Mouse (Mus musculus): Measurements from ENCODE around the gene Pttg1ip. TPM values are rescaled to one million over a fixed set of nuclear protein-coding genes. Genes with fewer than 3 reads are reported as not detected.

Pttg1ip gene
- polyA plus RNA-seq (2015; fragmentation: Illumina TruSeq; extraction: RNeasy Lipid Tissue Mini Kit (QIAGEN cat#74804); ENCODE audit: low read depth, low replicate concordance): 81.4 TPM

GRCm38 (mm10) chr10:77581408-77582284 lies at the start of gene Pttg1ip:
TSS of gene Pttg1ip (plus strand) at chr10:77581720.

DNA sequence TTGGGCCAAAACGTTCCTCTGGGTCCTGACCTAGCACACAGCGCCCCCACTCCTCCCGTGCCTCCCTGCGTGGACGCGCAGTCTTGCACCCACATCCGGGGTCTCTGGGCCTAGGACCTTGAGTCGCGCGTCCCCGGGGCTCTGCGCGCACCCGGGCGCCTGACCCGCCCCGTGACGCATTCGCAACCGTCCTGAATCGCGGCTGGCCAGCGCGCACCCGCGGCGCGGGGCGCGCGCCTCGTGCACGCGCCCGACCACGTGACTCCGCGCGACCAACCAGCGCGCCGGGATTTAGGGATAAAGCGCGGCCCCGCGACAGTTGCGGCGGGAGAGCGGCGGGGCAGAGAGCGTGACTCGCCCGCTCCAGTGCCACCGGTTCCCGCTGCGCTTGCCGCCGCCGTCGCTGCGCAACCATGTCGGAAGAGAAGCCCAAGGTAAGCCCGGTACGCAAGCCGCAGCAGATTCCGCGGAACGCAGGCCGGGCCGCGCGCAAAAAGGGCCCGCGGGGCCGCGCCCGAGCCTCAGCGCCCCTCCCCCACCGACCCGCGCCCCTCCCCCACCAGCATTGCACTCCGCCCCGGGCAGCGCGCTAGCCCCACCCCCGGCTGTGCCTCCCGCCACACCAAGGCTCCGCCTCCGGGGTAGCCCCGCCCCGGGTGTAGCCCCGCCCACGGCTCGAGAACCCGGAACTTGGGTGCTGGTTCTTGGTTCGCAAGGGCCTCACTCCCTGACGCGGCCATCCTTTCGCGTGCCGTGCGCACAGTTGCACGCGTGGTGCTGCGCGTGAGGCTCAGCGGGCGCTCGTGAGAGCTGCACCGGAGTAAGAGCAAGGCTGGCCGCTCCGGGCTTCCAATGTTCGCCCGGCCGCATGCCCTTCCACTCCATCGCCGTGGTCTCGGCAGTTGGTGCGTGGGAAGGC lies 24.6 kb downstream of the Pttg1ip start, which contains the start of the genes Sumo3 and Gm49325:
Sumo3 (plus strand) TSS at position 190 of the 919 bp plus-strand sequence.
Gm49325 (plus strand) TSS at position 290 of the 919 bp plus-strand sequence.

DNA sequence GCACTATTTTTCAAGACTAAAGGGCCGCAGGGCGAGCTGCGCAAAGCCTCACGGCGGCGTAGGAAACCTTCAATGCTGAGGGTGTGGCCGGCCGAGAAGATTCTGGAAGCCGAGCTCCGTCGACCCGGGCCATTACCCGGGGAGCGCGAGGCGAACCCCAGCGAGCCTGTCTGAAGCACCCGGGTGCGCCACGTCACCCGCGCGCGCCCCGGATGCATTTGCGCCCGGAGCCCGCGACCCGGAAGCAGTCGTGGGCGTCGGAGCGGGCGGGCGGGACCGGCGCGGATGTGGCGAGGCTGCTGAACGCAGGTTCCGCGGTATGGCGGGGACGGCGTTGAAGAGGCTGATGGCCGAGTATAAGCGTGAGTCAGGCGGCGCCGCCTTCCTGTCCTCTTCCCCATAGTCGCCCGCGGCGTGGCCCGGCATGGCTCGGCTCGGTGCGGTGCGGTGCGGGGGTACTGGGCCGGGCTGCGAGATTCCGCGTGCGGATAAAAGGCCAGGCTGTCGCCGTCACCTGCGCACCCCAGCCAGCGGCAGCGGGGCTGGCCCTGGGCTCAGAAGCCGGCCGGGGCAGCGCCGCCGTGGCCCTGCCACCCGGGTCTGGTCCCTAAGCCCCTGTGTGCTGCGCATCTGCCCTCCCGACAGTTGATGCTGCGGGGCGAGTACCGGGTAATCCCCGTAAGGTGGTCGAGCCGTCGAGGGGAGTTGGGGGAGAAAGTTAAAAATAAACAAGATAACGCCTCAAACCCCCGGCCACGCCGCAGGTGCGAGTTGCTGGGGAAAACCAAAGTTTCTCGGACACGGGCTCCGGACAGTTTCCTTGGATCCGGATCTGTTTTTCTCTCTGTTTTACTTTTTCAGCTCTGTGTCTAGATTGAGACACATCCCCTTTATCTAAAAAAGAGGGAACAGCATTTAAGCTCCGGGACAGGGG lies 40.8 kb downstream of the Pttg1ip start, which contains the start of gene Ube2g2:
Ube2g2 (plus strand) TSS at position 221 of the 934 bp plus-strand sequence.

Other genes with a start within 250 kb of the Pttg1ip start
- gene Adarb1, start 163.4 kb upstream of the Pttg1ip start, polyA plus RNA-seq (2015; fragmentation: Illumina TruSeq; extraction: RNeasy Lipid Tissue Mini Kit (QIAGEN cat#74804); ENCODE audit: low read depth, low replicate concordance): 109 TPM
- 33.6 TPM for gene Fam207a, start 65.9 kb upstream of the Pttg1ip start, polyA plus RNA-seq (2015; fragmentation: Illumina TruSeq; extraction: RNeasy Lipid Tissue Mini Kit (QIAGEN cat#74804); ENCODE audit: low read depth, low replicate concordance)
- 5.1 TPM for gene Itgb2, start 51.5 kb upstream of the Pttg1ip start, polyA plus RNA-seq (2015; fragmentation: Illumina TruSeq; extraction: RNeasy Lipid Tissue Mini Kit (QIAGEN cat#74804); ENCODE audit: low read depth, low replicate concordance)
- gene Sumo3, start 24.4 kb downstream of the Pttg1ip start, polyA plus RNA-seq (2015; fragmentation: Illumina TruSeq; extraction: RNeasy Lipid Tissue Mini Kit (QIAGEN cat#74804); ENCODE audit: low read depth, low replicate concordance): 222 TPM
- gene Gm49325, start 24.5 kb downstream of the Pttg1ip start, polyA plus RNA-seq (2015; fragmentation: Illumina TruSeq; extraction: RNeasy Lipid Tissue Mini Kit (QIAGEN cat#74804); ENCODE audit: low read depth, low replicate concordance): 7.8 TPM
- gene Ube2g2, start 40.6 kb downstream of the Pttg1ip start, polyA plus RNA-seq (2015; fragmentation: Illumina TruSeq; extraction: RNeasy Lipid Tissue Mini Kit (QIAGEN cat#74804); ENCODE audit: low read depth, low replicate concordance): 47.4 TPM
- gene Tspear, start 104.8 kb downstream of the Pttg1ip start, polyA plus RNA-seq (2015; fragmentation: Illumina TruSeq; extraction: RNeasy Lipid Tissue Mini Kit (QIAGEN cat#74804); ENCODE audit: low read depth, low replicate concordance): 0.58 TPM
- not detected for gene Gm19402, start 109.0 kb downstream of the Pttg1ip start, polyA plus RNA-seq (2015; fragmentation: Illumina TruSeq; extraction: RNeasy Lipid Tissue Mini Kit (QIAGEN cat#74804); ENCODE audit: low read depth, low replicate concordance)
- gene Gm9508, start 115.5 kb downstream of the Pttg1ip start, polyA plus RNA-seq (2015; fragmentation: Illumina TruSeq; extraction: RNeasy Lipid Tissue Mini Kit (QIAGEN cat#74804); ENCODE audit: low read depth, low replicate concordance): not detected
- not detected for gene Gm10272, start 124.9 kb downstream of the Pttg1ip start, polyA plus RNA-seq (2015; fragmentation: Illumina TruSeq; extraction: RNeasy Lipid Tissue Mini Kit (QIAGEN cat#74804); ENCODE audit: low read depth, low replicate concordance)
- not detected for gene Gm10024, start 129.7 kb downstream of the Pttg1ip start, polyA plus RNA-seq (2015; fragmentation: Illumina TruSeq; extraction: RNeasy Lipid Tissue Mini Kit (QIAGEN cat#74804); ENCODE audit: low read depth, low replicate concordance)
- gene Gm10142, start 134.1 kb downstream of the Pttg1ip start, polyA plus RNA-seq (2015; fragmentation: Illumina TruSeq; extraction: RNeasy Lipid Tissue Mini Kit (QIAGEN cat#74804); ENCODE audit: low read depth, low replicate concordance): not detected
- not detected for gene Krtap12-1, start 138.9 kb downstream of the Pttg1ip start, polyA plus RNA-seq (2015; fragmentation: Illumina TruSeq; extraction: RNeasy Lipid Tissue Mini Kit (QIAGEN cat#74804); ENCODE audit: low read depth, low replicate concordance)
- gene Gm10100, start 144.8 kb downstream of the Pttg1ip start, polyA plus RNA-seq (2015; fragmentation: Illumina TruSeq; extraction: RNeasy Lipid Tissue Mini Kit (QIAGEN cat#74804); ENCODE audit: low read depth, low replicate concordance): not detected
- not detected for gene Gm18596, start 160.9 kb downstream of the Pttg1ip start, polyA plus RNA-seq (2015; fragmentation: Illumina TruSeq; extraction: RNeasy Lipid Tissue Mini Kit (QIAGEN cat#74804); ENCODE audit: low read depth, low replicate concordance)
- not detected for gene Gm9736, start 169.6 kb downstream of the Pttg1ip start, polyA plus RNA-seq (2015; fragmentation: Illumina TruSeq; extraction: RNeasy Lipid Tissue Mini Kit (QIAGEN cat#74804); ENCODE audit: low read depth, low replicate concordance)
- not detected for gene Gm3233, start 178.0 kb downstream of the Pttg1ip start, polyA plus RNA-seq (2015; fragmentation: Illumina TruSeq; extraction: RNeasy Lipid Tissue Mini Kit (QIAGEN cat#74804); ENCODE audit: low read depth, low replicate concordance)
- not detected for gene Gm3238, start 189.6 kb downstream of the Pttg1ip start, polyA plus RNA-seq (2015; fragmentation: Illumina TruSeq; extraction: RNeasy Lipid Tissue Mini Kit (QIAGEN cat#74804); ENCODE audit: low read depth, low replicate concordance)
- not detected for gene Gm7138, start 195.2 kb downstream of the Pttg1ip start, polyA plus RNA-seq (2015; fragmentation: Illumina TruSeq; extraction: RNeasy Lipid Tissue Mini Kit (QIAGEN cat#74804); ENCODE audit: low read depth, low replicate concordance)
- not detected for gene Gm3250, start 200.8 kb downstream of the Pttg1ip start, polyA plus RNA-seq (2015; fragmentation: Illumina TruSeq; extraction: RNeasy Lipid Tissue Mini Kit (QIAGEN cat#74804); ENCODE audit: low read depth, low replicate concordance)
- not detected for gene Gm7137, start 206.5 kb downstream of the Pttg1ip start, polyA plus RNA-seq (2015; fragmentation: Illumina TruSeq; extraction: RNeasy Lipid Tissue Mini Kit (QIAGEN cat#74804); ENCODE audit: low read depth, low replicate concordance)
- gene Gm9639, start 213.4 kb downstream of the Pttg1ip start, polyA plus RNA-seq (2015; fragmentation: Illumina TruSeq; extraction: RNeasy Lipid Tissue Mini Kit (QIAGEN cat#74804); ENCODE audit: low read depth, low replicate concordance): not detected
- gene Gm19668, start 217.4 kb downstream of the Pttg1ip start, polyA plus RNA-seq (2015; fragmentation: Illumina TruSeq; extraction: RNeasy Lipid Tissue Mini Kit (QIAGEN cat#74804); ENCODE audit: low read depth, low replicate concordance): not detected
- not detected for gene Gm9507, start 230.1 kb downstream of the Pttg1ip start, polyA plus RNA-seq (2015; fragmentation: Illumina TruSeq; extraction: RNeasy Lipid Tissue Mini Kit (QIAGEN cat#74804); ENCODE audit: low read depth, low replicate concordance)
- gene Gm2696, start 233.0 kb downstream of the Pttg1ip start, polyA plus RNA-seq (2015; fragmentation: Illumina TruSeq; extraction: RNeasy Lipid Tissue Mini Kit (QIAGEN cat#74804); ENCODE audit: low read depth, low replicate concordance): not detected
- gene Krtap10-4, start 245.4 kb downstream of the Pttg1ip start, polyA plus RNA-seq (2015; fragmentation: Illumina TruSeq; extraction: RNeasy Lipid Tissue Mini Kit (QIAGEN cat#74804); ENCODE audit: low read depth, low replicate concordance): not detected

All from brain, adult 10 weeks (tissue).